ENCODE assay signal across 23 mouse cellular contexts in genomic region chr1:138801732-138802131, GRCm38 (mm10). TPM values are rescaled to one million over a fixed set of nuclear protein-coding genes. Genes with fewer than 3 reads are reported as not detected.
"Had no signal": no experiment of that assay in that cellular context is flagged by ENCODE, and none has a peak within 500 bp of the region (broad histone marks: within the 10 kb centered on the region; RNA-seq: fewer than 3 reads in every experiment).

No protein-coding gene starts in this region.

- ATAC-seq: liver, postnatal 0 days; lung, postnatal 0 days had no signal

- H3K9me3 ChIP-seq: liver, embryonic 13.5 days; liver, embryonic 15.5 days; lung, embryonic 15.5 days; megakaryocyte, embryonic 14.5 days; midbrain, embryonic 12.5 days; neural tube, embryonic 12.5 days; stomach, embryonic 15.5 days had no signal

- H3K4me2 ChIP-seq: liver, embryonic 13.5 days; liver, embryonic 15.5 days; lung, embryonic 15.5 days; midbrain, embryonic 12.5 days; neural tube, embryonic 12.5 days; stomach, embryonic 15.5 days had no signal

- H3K27ac ChIP-seq: liver, embryonic 13.5 days; liver, embryonic 15.5 days; lung, embryonic 15.5 days; macrophage; midbrain, embryonic 12.5 days; neural tube, embryonic 12.5 days; stomach, embryonic 15.5 days; stomach, postnatal 0 days had no signal

- H3K27me3 ChIP-seq: liver, embryonic 13.5 days; liver, embryonic 15.5 days; lung, embryonic 15.5 days; megakaryocyte, embryonic 14.5 days; midbrain, embryonic 12.5 days; neural tube, embryonic 12.5 days; stomach, embryonic 15.5 days had no signal

- H3K4me1 ChIP-seq: liver, embryonic 13.5 days; liver, embryonic 15.5 days; lung, embryonic 15.5 days; megakaryocyte, embryonic 14.5 days; midbrain, embryonic 12.5 days; neural tube, embryonic 12.5 days; stomach, embryonic 15.5 days had no signal

- H3K36me3 ChIP-seq: liver, embryonic 13.5 days; liver, embryonic 15.5 days; lung, embryonic 15.5 days; midbrain, embryonic 12.5 days; neural tube, embryonic 12.5 days; stomach, embryonic 15.5 days had no signal

- DNase-seq: liver, embryonic 13.5 days; liver, postnatal 0 days; lung, adult 2 months; lung, postnatal 14 days; lung, postnatal 36 days; midbrain, embryonic 14.5 days; right cerebral cortex, adult 18-20 months; right cerebral cortex, postnatal 25 days; right cerebral cortex, postnatal 4 days; spleen, adult 18-20 months; thymus, adult 2 months; thymus, postnatal 25 days; thymus, postnatal 4 days had no signal

- H3K9ac ChIP-seq: liver, embryonic 13.5 days; liver, embryonic 15.5 days; liver, postnatal 0 days; lung, embryonic 15.5 days; midbrain, embryonic 12.5 days; neural tube, embryonic 12.5 days; stomach, embryonic 15.5 days had no signal

- H3K4me3 ChIP-seq: liver, embryonic 13.5 days; liver, embryonic 15.5 days; lung, embryonic 15.5 days; megakaryocyte, embryonic 14.5 days; midbrain, embryonic 12.5 days; neural tube, embryonic 12.5 days; stomach, embryonic 15.5 days had no signal

RNA-seq across cellular contexts. Expression of gene Lhx9, which starts 46.6 kb away (rescaled TPM):
- polyA plus RNA-seq: lung, adult 2 months; lung, embryonic 15.5 days; macrophage; small intestine, adult 2 months had no signal
